Mouse (Mus musculus) stomach, postnatal 0 days (tissue): ENCODE measurements around the gene Wtip.

ENCODE experiments used
- CTCF ChIP-seq: IDR thresholded peaks from 2 replicates; pipeline ENCODE4 v1.5.1; 2016; ENCODE audit warnings: antibody characterized with exemption, low read depth, mild to moderate bottlenecking, moderate library complexity
- EP300 ChIP-seq: optimal IDR thresholded peaks from 2 replicates; pipeline ENCODE3; 2016; ENCODE audit warnings: antibody characterized with exemption

- TF ChIP-seq EP300 (no peak), CTCF (no peak)
Measured at GRCm38 (mm10) chr7:34147193-34147592, 14.1 kb upstream of the Wtip start.
